Mouse (Mus musculus) olfactory bulb, adult 2 months (tissue): ENCODE measurements around the gene Prnd.

Source experiments
- CTCF ChIP-seq: fragments of 200-500 bp; IDR thresholded peaks from 2 replicates; pipeline ENCODE4 v1.5.1; 2012; ENCODE audit warnings: low read depth, mild to moderate bottlenecking, low read length, moderate library complexity; ENCODE audit not compliant: insufficient read depth
- POLR2A ChIP-seq: fragments of 200-500 bp; IDR thresholded peaks from 2 replicates; pipeline ENCODE4 v1.6.1; 2012; ENCODE audit warnings: mild to moderate bottlenecking, low read depth, low read length, moderate library complexity; ENCODE audit not compliant: insufficient read depth

DNA sequence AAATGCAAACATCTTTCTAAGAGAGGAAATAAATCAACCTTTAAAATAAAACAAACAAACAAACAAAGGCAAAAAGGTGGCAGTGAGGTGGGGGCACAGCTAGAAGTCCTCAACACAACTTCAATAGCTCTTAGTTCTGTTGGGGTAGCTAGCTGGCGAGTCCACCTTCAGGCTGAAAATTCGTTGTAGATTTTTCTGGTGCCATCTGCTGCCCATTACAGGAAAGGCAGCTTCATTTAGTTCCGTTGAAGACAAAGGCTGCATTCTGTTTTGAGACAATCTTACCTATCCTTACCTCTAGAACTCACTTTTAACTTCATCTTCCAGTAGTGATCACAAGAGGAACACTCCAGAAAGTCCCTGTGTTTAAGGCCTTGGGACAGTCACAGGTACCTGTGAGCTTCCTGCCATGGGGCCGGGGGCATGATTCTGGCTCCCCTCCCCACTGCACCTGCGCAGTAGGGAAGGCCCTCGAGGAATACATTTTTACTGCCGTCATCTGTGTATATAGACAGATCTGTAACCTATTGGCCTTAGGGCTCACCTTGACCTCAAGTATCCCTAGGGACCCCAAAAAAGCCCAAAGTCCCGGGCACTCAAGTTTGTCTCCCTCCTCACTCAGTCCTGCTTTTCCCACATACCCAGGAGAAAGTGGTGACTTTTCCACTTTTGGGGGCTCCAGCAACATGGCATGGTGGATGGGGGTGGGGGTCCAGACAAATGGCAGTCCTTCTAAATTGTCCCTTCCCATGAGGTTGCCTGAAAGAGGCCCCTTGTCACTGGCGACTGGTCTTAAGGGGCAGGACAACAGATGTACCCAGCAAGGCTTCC, 679 bp upstream of the Prnd start:
- TF ChIP-seq CTCF (no peak), POLR2A (no peak)
